Mouse (Mus musculus) lung, embryonic 14.5 days (tissue): ENCODE results near the gene Pibf1. TPM values are rescaled to one million over a fixed set of nuclear protein-coding genes. Genes with fewer than 3 reads are reported as not detected.

Experiments used
- ATAC-seq: fragments of 200-750 bp; cut with Nextera tagmentation; 2 replicates; pipeline ENCODE4 v1.8.0; 2017; ENCODE audit warnings: mild to moderate bottlenecking, moderate TSS enrichment, moderate library complexity; ENCODE audit not compliant: insufficient read depth
- DNase-seq: peaks from one replicate; pipeline ENCODE4 v3.0.0-alpha.2; 2015
- H3K27ac ChIP-seq: fragments of 300-500 bp; sonication (generic); 2 replicates; pipeline ENCODE4 v1.5.1; 2014; ENCODE audit warnings: low read depth, mild to moderate bottlenecking, moderate library complexity
- H3K27me3 ChIP-seq: fragments of 300-500 bp; sonication (generic); 2 replicates; pipeline ENCODE4 v1.6.1; 2014; ENCODE audit warnings: low read length, control low read depth; ENCODE audit not compliant: insufficient read depth
- H3K36me3 ChIP-seq: fragments of 300-500 bp; sonication (generic); 2 replicates; pipeline ENCODE4 v1.6.1; 2014; ENCODE audit warnings: control low read depth; ENCODE audit not compliant: insufficient read depth
- H3K4me1 ChIP-seq: fragments of 300-500 bp; sonication (generic); 2 replicates; pipeline ENCODE4 v1.6.1; 2014; ENCODE audit warnings: antibody characterized with exemption, control low read depth; ENCODE audit not compliant: insufficient read depth
- H3K4me2 ChIP-seq: fragments of 300-500 bp; sonication (generic); 2 replicates; pipeline ENCODE4 v1.6.1; 2014; ENCODE audit warnings: mild to moderate bottlenecking
- H3K4me3 ChIP-seq: fragments of 300-500 bp; sonication (generic); 2 replicates; pipeline ENCODE4 v1.5.1; 2014; ENCODE audit warnings: low read depth, low read length
- H3K9ac ChIP-seq: fragments of 300-500 bp; sonication (generic); 2 replicates; pipeline ENCODE4 v1.6.1; 2014
- H3K9me3 ChIP-seq: fragments of 300-500 bp; sonication (generic); 2 replicates; pipeline ENCODE4 v1.6.1; 2016; ENCODE audit warnings: low read depth, low read length, control low read depth
- CTCF ChIP-seq: IDR thresholded peaks from 2 replicates; pipeline ENCODE4 v1.5.1; 2016; ENCODE audit warnings: antibody characterized with exemption, low read depth
- WGBS: fragments of 180-500 bp; shearing (Covaris S2); extraction: QIAGEN DNeasy Blood & Tissue Kit; methylation state at CpG from one replicate; pipeline ENCODE4 v1.1.7; 2014; 5-methylcytosine and 5-hydroxymethylcytosine counted together
- polyA plus RNA-seq: library from polyadenylated mRNA; unstranded; fragments of >200 nt; fragmentation: Nextera tagmentation; extraction: Ambion mirVana; gene quantifications from 2 replicates; pipeline ENCODE4 v1.2.1, GENCODE M21; 2014

Gene Pibf1
- polyA plus RNA-seq, 1 experiment from 2014 or later, result 18.9 TPM

DNA sequence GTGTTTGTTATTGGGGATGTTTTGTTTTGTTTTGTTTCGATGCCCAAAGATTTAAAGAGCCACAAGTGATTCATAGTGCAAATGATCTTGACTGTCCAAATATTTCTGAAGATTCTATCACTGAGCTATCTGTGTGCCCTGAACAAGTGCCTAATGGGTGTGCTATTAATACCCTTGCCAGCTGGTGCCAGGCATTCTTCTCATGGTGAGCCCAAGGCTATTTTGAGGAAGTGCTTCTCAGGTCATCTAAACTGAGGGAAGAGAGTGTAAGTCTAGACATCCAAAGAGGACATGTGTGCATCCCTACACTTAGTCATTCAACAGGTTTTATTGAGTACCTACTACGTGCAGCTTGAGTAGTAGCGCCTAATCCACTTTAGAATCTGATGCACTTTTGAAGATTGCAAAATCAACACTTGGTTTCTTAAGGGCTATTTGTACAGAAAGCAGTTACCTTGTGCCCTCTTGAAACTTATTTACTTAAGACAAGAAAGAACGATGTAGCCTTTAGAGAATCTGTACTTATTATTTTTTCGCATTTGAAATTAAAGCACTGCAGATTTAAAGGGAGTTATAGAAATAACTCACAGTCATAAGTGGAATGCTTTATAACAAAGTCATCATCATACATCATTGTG is 91.0 kb downstream of the Pibf1 start:
- Histone ChIP-seq H3K4me1 (no peaks in the 10 kb centered on the region), H3K27me3 (no peaks in the 10 kb centered on the region), H3K9me3 (no peaks in the 10 kb centered on the region), H3K36me3 (no peaks in the 10 kb centered on the region; the same call in 1 of the 2 replicates), H3K4me3 (no peak overlapping the region), H3K4me2 (no peak overlapping the region), H3K27ac (no peak overlapping the region), H3K9ac (no peak overlapping the region)
- 74% methylated on average over 5 of the region's 5 CpGs for whole genome bisulfite sequencing
- ATAC-seq, result no peak
- no peak for TF ChIP-seq CTCF
- peak; percentile 18 for DNase-seq

DNA sequence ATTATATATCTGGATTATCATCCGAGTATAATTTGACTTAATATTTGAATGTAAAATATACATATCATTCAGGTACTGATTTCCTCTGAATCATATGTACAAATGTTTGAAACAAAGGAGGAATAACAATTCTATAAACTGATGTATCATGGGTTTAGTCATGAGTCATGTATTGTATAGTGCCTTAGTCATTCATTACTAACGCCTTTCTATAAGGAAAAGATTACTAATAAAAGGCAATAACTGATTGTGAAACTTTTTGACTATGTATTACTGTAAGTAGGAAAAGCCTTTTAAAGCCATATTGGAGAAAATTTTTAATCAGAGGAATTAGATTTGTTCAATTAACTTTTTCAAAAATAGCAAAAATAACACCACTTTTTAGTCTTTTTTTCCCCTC is 106.6 kb downstream of the Pibf1 start:
- 93% methylated on average over 2 of the region's 2 CpGs for WGBS
- no peak for TF ChIP-seq CTCF
- Histone ChIP-seq H3K4me1 (no peaks in the 10 kb centered on the region), H3K27me3 (no peaks in the 10 kb centered on the region), H3K4me2 (no peak overlapping the region), H3K36me3 (no peaks in the 10 kb centered on the region), H3K9me3 (no peaks in the 10 kb centered on the region), H3K27ac (no peak overlapping the region), H3K4me3 (no peak overlapping the region), H3K9ac (no peak overlapping the region)
- DNase-seq, result no peak
- ATAC-seq, result no peak

GRCm38 (mm10) chr14:99206591-99206990 is 107.4 kb downstream of the Pibf1 start:
- no peaks in the 10 kb centered on the region for H3K4me1 ChIP-seq
- H3K9ac ChIP-seq, result no peak overlapping the region
- 88% methylated on average over 5 of the region's 5 CpGs for WGBS
- H3K4me2 ChIP-seq, result no peak overlapping the region
- TF ChIP-seq CTCF, result no peak
- ATAC-seq (no peak), DNase-seq (no peak)
- no peak overlapping the region for H3K4me3 ChIP-seq
- no peaks in the 10 kb centered on the region for H3K27me3 ChIP-seq
- H3K9me3 ChIP-seq, result no peaks in the 10 kb centered on the region
- no peak overlapping the region for H3K27ac ChIP-seq
- H3K36me3 ChIP-seq, result no peaks in the 10 kb centered on the region

GRCm38 (mm10) chr14:99210431-99210830 is 111.2 kb downstream of the Pibf1 start:
- Histone ChIP-seq H3K27ac (no peak overlapping the region), H3K4me2 (no peak overlapping the region), H3K27me3 (no peaks in the 10 kb centered on the region), H3K4me3 (no peak overlapping the region), H3K4me1 (no peaks in the 10 kb centered on the region), H3K9ac (no peak overlapping the region), H3K9me3 (no peaks in the 10 kb centered on the region), H3K36me3 (no peaks in the 10 kb centered on the region)
- WGBS, result 82% methylated on average over 5 of the region's 5 CpGs
- TF ChIP-seq CTCF, result no peak
- ATAC-seq (no peak), DNase-seq (no peak)

- no peak for TF ChIP-seq CTCF
- no peaks in the 10 kb centered on the region for H3K36me3 ChIP-seq
- H3K9me3 ChIP-seq, result no peaks in the 10 kb centered on the region
- H3K4me1 ChIP-seq, result no peaks in the 10 kb centered on the region
- 89% methylated on average over 7 of the region's 7 CpGs for WGBS
- no peak overlapping the region for H3K27ac ChIP-seq
- DNase-seq (no peak), ATAC-seq (no peak)
- no peak overlapping the region for H3K4me3 ChIP-seq
- no peak overlapping the region for H3K4me2 ChIP-seq
- H3K27me3 ChIP-seq, result no peaks in the 10 kb centered on the region
- H3K9ac ChIP-seq, result no peak overlapping the region
Observed at GRCm38 (mm10) chr14:99218396-99219012, 119.3 kb downstream of the Pibf1 start.

GRCm38 (mm10) chr14:99219757-99220171 is 120.5 kb downstream of the Pibf1 start:
- Histone ChIP-seq H3K27ac (no peak overlapping the region), H3K4me3 (no peak overlapping the region), H3K27me3 (no peaks in the 10 kb centered on the region), H3K36me3 (no peaks in the 10 kb centered on the region), H3K4me1 (no peaks in the 10 kb centered on the region), H3K9ac (no peak overlapping the region; the same call in 1 of the 2 replicates), H3K9me3 (no peaks in the 10 kb centered on the region), H3K4me2 (no peak overlapping the region)
- no peak for ATAC-seq
- 26% methylated on average over 9 of the region's 9 CpGs for WGBS
- DNase-seq, result no peak
- TF ChIP-seq CTCF, result no peak

- 94% methylated on average over 4 of the region's 4 CpGs for WGBS
Observed at GRCm38 (mm10) chr14:99225929-99226328, 126.7 kb downstream of the Pibf1 start.

More at GRCm38 (mm10) chr14:99225929-99226328, 126.7 kb downstream of the Pibf1 start:
- Histone ChIP-seq H3K4me2 (no peak overlapping the region), H3K9me3 (no peaks in the 10 kb centered on the region), H3K4me3 (no peak overlapping the region), H3K27ac (no peak overlapping the region), H3K27me3 (no peaks in the 10 kb centered on the region), H3K4me1 (no peaks in the 10 kb centered on the region), H3K36me3 (peaks cover under 1% of the 10 kb centered on the region; the same call in 1 of the 2 replicates), H3K9ac (no peak overlapping the region)
- TF ChIP-seq CTCF, result no peak
- ATAC-seq (no peak), DNase-seq (no peak)
